Mouse (Mus musculus): ENCODE data around the gene Wwp2.

GRCm38 (mm10) chr8:107449130-107449529 lies 13.0 kb downstream of the Wwp2 start:
- TF ChIP-seq POLR2A (IDR thresholded peaks at IDR 0.05; ENCODE audit: low read depth, low read length) (no peak), CTCF (IDR thresholded peaks at IDR 0.05; ENCODE audit: borderline replicate concordance, insufficient read depth, low read length) (no peak)
